Mouse (Mus musculus) mouse embryonic stem cell (cell line): ENCODE measurements around the gene Tnfrsf11a.
"Not testable (repeated sequence)": the region's sequence is repeated elsewhere in the genome, so short reads cannot be mapped to it uniquely, and the experiment has no call there.

Source experiments
- in situ Hi-C, 2 experiments: fragments of 300-500 bp; cut with MboI; formaldehyde crosslinking; loops; 1 replicate in 1 of 2; 3 replicates in 1 of 2; pipeline ENCODE4 v1.14.3; 2019 to 2020; ENCODE audit warnings: low sequenced_read_pairs in 2 of 2, low pct_unique_long_range_greater_than_20kb in 1 of 2, mixed read lengths in 1 of 2; ENCODE audit not compliant: unreplicated experiment in 1 of 2

Tnfrsf11a gene

DNA sequence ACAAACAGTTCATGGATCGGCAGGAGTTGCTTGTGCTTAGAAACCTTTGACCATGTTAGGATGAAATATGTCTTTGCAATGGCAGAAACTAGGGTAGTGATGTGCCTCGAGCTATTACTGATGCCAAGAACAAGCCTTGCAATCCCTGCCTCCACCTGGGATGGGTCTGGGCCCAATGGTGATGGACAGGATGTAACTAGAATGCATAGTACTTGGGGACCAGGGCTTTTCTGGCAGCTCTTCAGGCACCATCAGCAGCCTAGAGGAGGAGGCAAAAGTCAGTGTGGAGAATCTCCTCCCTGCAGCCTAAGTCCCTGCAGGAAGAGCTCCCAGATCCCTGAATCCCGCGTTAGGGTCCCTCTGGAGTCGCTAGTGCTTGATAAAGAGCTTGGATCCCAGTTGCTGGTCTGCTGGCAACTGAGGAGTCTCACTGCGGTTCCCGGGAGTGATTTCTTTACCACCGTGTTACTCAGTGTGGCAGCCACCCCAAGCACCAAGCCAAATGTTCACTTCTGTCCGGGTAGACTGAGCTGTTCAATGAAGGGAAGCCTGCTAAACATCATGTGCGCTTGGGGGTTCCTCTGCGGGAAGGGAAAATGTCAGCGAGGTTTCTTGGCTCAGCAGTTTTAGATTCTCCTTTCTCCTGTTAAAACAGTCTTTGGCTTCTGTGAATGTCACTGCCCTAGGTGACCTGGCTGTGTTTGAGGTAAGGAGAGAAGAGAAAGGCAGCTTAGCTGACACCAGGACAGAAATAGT lies 1.1 kb downstream of the Tnfrsf11a start:
- in situ Hi-C loops = no loop called here

DNA sequence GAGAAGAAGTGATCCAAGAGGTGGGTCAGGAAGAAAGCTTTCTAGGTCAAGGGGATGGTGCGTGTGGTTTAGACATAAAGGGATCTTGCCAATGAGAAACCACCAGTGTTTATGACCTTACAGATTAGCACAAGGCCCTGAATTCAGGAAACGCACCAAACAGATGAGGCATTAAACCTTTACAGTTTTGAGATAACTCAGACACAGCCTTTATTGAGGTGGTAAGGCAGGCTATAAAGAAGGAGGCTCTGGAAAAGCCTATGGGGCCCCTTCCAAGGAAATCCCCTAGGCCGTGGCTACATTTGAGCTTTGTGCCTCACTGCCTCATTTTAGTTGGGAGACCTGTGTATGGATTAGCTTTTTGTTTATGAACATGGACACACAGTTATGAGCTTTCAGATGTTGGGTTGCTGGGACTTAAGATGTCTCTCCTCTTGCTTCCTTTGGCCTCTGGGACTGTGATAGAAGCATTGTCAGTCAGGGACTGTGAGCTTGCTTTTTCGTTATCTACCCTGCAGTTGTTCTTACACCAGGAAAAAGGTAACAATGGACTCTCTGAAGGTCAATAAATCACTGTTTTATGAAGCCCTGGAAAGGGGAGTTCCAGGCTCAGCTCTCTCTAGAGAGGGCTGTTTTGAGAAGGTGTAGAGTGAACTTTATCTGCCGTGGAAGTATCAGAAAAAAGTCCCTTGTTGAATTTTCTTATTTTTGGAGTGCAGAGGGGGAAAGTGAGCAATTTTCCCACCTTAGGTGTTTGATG lies 3.9 kb downstream of the Tnfrsf11a start:
- in situ Hi-C loops = no loop called here

DNA sequence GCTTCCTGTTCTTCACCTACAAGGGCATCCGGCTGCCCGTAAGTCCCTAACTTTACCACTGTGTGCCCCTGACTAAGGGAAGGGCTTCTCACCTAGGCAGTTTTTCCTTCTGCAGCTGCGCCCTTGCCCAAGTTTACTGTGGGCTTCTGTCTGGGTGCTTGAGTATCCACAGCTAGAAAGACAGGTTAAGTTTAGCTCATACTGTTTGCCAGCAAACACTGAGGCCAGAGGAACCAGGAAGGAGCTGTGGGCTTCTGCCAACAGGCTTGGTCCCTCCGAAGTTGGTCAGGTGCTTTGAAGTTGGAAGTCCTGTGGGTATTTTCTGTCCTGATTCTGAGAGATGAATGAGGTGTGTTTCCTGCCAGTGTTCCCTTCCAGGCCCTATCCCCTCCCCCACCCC lies 4.6 kb downstream of the Tnfrsf11a start:
- in situ Hi-C loops = no loop called here

DNA sequence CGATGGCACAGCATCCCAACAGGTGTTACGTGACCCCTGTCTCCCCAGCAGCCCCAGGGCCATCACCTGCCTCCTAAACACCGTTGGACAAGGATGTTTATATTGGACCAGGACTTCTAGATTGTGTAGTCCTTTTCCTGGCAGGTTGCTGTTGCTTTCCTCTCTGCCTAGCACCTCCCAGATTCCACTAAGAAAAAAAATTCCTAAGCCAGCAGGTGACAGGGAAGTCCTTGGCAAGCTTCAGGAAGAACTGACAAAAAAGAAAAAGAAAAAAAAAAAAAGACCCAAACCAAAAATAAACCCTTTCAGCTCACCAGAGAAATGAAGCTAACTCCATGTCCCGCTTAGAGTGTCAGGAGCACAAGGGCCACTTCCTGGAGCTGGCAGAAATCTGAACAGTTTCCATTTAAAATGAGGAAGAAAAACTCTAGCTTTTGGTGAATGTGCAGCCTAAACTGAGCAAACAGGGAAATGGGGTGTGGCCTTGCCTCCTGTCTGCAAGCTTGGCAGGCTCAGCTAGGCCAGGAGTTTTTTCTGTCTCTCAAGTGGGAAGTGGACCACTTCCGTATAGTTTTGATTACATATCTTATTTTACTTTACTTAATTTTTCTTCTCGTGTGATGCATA lies 6.3 kb downstream of the Tnfrsf11a start:
- in situ Hi-C loops = no loop called here

DNA sequence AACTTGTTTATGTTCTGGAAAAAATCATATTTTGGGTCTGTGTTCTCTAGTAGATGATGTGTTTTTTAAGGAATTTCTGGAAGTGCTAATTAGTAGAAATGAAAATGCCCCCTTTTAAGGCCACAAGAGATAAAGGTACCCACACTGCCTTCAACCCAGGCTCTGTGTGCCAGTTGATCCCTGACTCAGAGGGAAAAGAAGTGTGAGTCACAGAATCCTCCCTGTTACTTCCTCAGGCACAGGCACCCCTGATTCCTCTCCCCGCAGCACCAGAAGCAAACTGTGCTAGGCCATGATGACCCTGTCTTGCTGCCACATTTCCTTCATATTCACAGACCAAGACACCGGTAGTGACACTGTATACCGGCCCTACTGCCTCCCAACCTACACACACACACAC lies 9.6 kb downstream of the Tnfrsf11a start:
- in situ Hi-C loops = no loop called here

DNA sequence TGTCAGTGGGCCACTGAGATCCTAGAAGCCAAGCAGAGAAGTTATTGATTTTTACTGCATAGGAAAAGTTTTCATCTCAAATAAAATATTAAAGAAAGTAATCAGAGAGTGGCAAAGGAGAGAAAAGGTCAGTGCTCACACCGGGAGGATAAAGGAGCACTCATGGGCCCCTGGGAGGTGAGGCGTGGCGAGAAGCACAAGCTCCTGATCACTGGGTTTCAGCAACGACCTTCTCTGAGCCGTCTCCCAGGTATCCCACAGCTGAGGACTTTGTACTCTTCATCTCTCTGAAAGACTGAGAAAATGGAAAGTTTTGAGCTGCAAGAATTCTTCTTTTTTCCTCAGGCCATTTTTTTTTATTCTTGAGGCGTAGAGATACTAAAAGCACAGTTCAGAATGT lies 14.2 kb downstream of the Tnfrsf11a start:
- in situ Hi-C loops = no loop called here

DNA sequence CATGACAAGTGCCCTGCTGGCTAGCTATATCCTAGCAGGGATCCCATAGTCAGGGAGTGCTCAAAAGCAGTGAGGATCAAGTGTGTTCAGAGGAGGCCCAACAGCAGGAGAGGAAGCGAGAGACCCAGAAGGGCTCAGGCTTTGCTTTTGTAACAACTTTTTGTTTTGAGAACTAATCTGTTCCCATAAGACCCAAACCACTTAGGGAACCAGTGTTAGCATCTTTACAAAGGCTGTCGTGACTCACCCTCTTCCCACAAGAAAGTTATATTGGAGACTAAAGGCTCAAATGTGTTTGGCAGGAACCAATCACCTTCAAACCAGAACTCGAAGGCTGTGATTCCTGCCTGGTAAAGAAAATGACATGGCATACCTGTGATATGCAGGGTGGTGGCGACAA lies 15.2 kb downstream of the Tnfrsf11a start:
- in situ Hi-C loops = no loop called here

DNA sequence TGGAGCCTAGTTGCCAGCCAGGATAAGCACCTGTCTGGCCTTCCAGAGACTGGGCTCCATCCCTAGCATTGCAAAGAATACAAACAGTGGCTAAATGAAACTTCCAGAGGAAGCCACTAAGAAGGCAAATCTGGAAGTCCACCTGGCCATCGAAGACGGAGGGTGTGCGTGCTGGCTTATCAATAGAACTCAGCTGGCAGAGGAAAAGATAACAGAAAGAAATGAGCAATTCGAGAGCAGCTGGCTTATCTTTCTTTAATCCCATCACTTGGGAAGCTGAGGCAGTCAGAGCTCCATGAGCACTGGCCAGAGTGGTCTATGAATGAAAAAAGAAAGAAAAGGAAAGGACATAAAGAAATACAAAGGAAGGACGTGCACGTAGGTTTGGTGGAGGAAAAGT lies 20.1 kb downstream of the Tnfrsf11a start:
- in situ Hi-C loops = no loop called here

DNA sequence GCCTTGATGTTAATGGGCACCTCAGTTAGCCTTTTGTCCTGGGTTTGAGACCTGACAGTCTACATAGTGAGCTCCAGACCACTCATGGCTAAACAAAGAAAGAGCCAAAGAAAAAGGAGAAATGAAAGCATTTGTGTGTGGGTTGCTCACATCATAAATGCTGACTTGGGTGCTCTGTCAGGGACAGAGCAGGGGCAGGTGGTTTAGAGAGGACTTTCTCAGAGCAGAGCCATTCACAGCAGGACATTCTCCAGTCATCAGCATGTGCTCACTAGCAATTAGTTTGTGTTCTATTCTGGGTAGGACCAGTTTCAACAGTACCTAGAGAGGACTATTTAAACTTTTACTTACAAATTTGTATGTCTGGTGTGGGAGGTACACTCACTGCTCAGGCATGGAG lies 20.7 kb downstream of the Tnfrsf11a start:
- in situ Hi-C loops = no loop called here

DNA sequence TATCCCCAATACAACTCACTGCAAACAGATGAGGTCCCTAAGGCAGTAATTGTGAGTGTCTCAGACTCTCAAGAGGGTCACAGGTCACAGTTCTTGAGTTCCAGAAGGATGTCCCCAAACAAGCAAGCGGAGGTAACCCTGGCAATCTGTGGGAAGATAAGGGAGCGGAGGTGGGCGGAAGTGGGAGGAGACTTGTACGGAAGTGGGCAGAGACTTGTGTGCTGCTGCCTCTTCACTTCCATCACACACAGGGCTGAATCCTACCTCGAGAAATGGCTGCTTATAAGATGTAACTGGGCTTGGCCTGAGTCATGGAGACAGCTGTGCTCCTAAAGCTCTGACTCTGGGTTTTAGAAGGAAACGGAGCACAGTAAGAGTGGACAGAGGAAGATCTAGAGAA lies 22.4 kb downstream of the Tnfrsf11a start:
- in situ Hi-C loops = no loop called here

DNA sequence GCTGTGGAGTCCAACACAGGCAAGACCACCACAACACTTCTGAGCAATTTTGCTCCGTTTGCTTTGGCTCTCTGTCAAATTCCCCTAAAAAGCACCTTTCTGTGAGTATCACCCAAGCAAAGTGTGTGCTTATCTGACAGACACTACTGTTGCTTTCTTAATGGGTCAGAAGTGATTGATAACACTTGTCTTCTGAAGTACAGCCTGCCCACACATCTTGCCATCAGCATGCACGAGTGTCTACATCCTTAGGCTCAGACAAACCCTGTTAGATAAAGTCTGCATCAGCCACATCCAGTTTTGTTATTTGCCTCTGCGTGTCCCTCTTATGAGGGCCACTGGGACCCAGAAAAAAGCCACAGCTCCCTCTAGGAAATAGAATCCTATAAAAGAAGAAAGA lies 23.8 kb downstream of the Tnfrsf11a start:
- in situ Hi-C loops = no loop called here

DNA sequence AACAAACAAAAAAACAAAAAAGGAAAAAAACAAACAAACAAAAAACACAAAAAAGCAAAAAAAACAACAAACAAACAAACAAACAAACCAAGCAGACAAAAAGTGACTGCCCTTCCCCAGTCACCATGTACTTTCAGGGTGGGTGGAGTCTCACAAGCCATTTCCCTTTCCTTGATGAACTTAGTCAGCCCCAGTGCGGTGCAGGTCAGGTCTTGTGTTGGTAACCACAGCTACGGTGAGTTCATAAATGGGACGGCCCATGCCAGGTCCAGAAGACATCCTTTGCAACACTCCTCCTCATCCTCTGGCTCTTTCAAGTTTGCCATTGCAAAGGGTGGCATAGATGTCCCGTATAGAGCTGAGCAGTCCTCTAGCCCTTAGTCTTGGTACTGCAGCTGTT lies 25.0 kb downstream of the Tnfrsf11a start:
- in situ Hi-C loops = no loop called here

DNA sequence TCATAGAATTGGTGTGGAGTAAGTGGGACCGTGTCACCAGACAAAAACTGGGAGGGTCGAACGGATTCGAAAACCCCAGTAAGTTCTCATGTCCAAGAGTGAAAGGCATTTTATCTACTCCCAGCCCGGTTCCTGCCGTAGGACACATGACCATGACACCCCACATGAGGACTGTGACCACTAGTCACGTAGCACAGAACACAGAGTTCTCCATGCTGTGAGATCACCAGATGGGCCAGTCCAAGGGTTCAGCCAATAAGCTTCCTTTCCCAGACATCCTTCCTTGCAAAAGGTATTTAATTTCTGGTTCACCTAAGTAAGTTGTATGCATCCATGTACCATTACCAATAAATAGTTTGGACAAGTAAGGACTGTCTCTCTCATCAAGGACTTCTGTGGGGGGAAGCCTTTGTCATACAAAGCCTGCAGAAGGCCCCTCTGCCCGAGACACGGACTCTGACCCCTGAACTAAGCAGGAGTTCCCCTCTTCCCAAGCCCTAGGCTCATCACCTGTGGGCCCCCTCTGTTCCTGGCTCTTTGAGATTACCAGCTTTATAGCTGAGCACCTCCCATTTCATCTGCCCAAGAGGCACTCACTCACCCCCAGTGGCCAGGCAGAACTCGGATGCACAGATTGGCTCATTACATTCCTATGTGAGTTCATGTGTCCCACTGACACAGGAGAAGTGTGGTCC lies 26.7 kb downstream of the Tnfrsf11a start:
- in situ Hi-C loops = no loop called here

DNA sequence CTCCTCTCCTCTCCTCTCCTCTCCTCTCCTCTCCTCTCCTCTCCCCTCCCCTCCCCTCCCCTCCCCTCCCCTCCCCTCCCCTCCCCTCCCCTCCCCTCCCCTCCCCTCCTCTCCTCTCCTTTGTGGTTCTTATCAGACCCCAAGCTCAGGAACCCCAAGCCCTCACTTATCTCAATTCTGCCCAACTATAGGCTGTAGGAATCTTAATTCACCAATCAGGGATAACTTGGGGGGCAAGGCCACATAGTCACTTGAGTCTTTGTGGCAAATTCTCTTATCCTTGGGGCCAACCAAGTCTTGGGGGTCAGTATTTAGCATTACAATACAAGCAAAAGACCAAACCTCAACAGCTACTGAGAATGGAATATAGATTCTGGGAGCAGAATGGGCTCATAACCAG lies 31.5 kb downstream of the Tnfrsf11a start:
- in situ Hi-C loops = not testable (repeated sequence)

DNA sequence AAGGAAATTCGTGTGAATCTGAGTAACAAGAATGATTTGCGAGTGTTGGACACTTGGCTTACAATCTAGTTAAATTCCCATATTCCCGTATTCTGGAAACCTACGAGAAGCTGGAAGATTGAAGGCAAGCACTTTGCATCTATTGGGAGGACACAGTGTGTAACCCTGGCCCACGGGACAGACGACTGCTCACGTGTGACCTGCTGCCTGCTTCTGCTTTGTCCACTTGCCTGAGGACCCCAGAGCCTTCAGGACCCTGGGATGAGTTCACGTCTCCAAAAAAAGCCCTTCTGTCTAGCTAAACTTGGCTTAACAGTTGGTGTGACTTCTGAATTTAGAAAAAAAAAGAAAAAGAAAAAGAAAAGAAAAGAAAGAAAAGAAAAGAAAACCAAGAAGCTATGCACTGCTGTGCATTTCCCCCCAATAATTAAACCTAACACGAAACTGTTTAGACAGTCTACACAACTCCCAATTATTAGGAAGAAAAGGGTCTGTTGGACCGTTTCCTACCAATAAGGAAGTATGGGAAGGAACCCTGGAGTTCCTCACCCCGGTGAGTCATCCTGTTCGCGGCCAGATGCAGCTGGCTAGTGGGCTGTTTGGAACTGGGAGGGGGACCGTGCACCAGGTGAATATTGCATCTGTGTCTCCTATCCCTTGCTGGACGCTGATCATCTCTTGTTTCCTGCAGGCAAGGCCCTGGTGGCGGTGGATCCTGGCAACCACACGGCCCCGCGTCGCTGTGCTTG lies 32.6 kb downstream of the Tnfrsf11a start:
- in situ Hi-C loops = no loop called here

DNA sequence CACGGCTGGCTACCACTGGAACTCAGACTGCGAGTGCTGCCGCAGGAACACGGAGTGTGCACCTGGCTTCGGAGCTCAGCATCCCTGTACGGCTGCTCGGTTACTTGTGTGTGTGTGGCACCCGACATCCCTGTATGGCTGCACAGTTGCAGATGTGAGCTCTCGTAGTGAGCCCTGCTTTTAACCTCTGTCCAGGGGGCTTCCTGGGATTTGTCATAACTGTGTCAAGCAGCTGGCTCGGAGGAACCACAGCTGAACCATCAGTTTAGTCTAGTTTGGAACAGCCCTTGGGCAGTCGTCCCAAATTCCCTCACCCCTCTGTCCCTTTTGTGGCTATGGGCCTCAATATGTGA lies 33.2 kb downstream of the Tnfrsf11a start:
- in situ Hi-C loops = no loop called here

DNA sequence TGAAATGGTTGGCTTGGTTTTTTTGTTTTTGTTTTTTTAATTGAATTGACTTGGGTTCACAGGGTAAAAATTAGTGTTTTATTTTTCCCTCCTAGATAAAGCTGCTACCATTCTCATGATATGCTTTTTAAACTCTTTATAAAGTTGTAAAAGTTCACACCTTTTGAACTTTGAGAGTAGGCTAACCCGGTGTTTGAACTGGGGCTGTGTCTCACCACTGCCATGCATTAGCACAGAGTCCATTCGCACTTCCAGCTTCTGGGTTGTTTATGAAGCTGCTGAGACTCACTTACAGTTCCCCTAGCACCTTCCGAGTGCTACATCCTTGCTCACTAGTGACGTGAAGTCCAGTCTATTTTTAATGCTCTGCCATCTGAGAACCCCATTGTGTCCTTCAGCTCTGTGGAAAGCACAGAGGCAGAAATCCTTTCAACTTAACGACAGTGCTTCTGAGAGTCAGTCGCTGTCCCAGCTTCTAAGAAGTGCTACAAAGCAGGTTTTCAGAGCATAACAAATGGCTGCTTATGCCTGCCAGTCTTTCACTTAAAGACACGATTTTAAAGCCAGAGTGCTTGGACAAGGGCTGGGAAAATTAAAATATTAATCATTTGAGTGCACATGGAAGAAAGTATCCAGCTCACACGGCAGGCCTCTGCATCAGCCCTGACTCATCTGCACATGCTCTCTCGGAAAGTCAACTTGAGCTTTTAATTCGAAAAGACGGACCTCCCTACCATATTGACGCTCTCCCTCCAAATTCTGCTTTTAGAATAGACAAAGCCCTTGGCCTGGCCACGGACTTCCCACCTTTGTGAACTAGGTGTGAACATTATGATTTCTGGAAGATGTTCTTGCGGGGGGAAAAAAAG lies 34.1 kb downstream of the Tnfrsf11a start:
- in situ Hi-C loops = no loop called here

DNA sequence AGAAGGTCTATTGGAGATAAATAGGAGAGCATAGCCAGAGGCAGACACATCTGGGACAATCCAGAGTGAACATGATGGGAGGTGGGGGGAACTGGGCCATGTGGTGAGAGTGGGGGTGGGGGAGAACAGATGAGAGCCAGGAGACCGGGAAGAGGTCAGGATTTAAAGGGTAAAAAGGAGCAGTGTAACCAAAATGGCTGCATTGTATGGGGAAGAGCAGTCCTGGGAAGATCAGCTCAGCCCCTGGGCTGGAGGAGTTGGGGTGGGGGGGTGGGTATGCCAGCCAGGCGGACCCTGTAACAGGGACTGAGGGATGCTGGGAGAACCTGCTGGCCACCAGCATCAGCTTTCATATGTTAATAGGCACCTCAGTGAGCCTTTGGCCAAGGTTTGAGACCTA lies 34.8 kb downstream of the Tnfrsf11a start:
- in situ Hi-C loops = no loop called here
